Mouse (Mus musculus) layer of hippocampus, adult 6 months (tissue): ENCODE data around the gene Txndc11. TPM values are rescaled to one million over a fixed set of nuclear protein-coding genes. Genes with fewer than 3 reads are reported as not detected.

Source experiments
- long read RNA-seq, 2 experiments: library from polyadenylated mRNA; unstranded; transcript quantifications; one replicate each; pipeline ENCODE4 v2.0.0; 2019 to 2020
- microRNA-seq: library from miRNA; unstranded; fragments of <30 nt; microRNA quantifications from one replicate; pipeline ENCODE4 v1.2.0, GENCODE M21; 2020
- polyA plus RNA-seq: library from polyadenylated mRNA; unstranded; fragments of <200 nt; fragmentation: Nextera tagmentation; gene quantifications from 2 replicates; pipeline ENCODE4 v1.2.3, GENCODE M21; 2021

Txndc11 gene
- polyA plus RNA-seq = 12.3 and 13.4 TPM in 2 replicates
- long read RNA-seq, experiment 1, full-length matches to known transcripts = 20 of 39 reads
- long read RNA-seq, experiment 1, partial matches to known transcripts = 4 of 39 reads
- long read RNA-seq, experiment 1, other reads (novel, unspliced or antisense) = 15 of 39 reads
- long read RNA-seq, experiment 2, full-length matches to known transcripts = 105 of 170 reads
- long read RNA-seq, experiment 2, partial matches to known transcripts = 7 of 170 reads
- long read RNA-seq, experiment 2, other reads (novel, unspliced or antisense) = 58 of 170 reads

GRCm38 (mm10) chr16:11134348-11135344 lies at the start of gene Txndc11:
TSS of gene Txndc11 (minus strand) at chr16:11134650.

GRCm38 (mm10) chr16:11176208-11176883 lies 41.9 kb upstream of the Txndc11 start, which contains the start of gene Zc3h7a:
TSS of gene Zc3h7a (minus strand) at chr16:11176393.

DNA sequence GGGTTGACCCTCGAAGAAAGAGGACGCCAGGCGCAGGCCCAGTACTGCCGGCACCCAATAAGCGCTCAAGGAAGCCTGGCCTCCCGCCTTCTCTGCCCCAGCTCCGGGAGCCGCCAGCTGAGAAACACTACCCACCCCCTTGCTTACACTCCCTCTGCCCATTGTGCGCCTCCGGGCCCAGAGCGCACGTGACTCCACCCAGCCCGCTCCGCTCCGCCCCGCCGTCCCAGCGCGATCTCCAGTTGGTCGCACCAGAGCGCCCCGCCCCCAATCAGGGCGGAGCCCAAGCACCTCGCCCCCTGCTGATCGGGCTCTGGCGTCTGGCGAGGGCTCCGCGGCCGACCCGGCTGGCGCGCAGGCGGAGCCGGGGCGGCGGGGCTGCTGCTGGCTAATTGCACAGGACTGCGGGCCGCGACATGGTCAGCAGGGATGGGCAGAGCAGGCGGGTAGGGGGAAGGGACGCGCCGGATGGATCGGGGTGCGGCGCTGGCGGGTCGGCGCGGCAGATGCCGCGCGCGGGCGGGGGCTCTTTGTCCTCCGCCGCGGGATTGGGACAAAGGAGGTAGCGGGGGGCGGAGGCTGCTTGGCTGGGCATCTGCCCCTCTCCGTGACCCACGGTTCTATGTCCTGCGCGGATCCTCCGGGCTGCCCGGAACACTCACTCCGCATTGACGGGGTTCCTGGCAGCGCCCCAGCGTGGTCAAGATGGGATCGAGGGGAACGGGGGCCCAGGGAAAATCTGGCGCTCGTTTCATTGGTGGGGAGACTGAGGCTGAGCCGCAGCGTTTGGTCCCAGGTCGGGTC lies 68.2 kb downstream of the Txndc11 start, which contains the start of gene Litaf:
Gene Litaf, minus strand, starts transcription at position 129 of the 804 bp plus-strand sequence.

DNA sequence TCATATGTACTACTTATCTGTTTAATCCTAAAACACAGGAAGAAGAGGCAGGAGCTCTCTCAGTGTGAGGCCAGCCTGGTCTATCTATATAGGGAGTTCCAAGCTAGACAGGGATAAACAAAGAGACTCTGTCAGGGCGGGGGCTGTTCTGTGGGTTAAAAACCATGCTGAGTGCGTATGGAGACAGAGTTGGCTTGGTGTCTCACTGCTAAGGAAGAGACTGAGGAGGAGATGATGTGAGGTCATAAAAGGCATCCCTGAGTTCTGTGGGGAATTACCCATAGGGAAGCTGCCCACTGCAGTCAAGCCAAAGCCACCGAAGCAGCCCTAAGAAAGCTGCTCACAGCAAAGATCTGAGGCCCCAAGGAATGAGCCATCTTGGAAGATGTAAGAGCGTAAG lies 73.8 kb downstream of the Txndc11 start, which contains the start of gene Snn:
Gene Snn, plus strand, starts transcription at position 301 of the 400 bp plus-strand sequence.

Small RNAs within 50 kb of the gene (microRNA-seq; reads per million reads assigned to microRNA genes)
- gene Gm23935 = 3.9 reads per million, percentile 13 among the genes with 10 or more reads in this experiment

Other genes with a start within 250 kb of the Txndc11 start
- 30.0 and 39.6 TPM in 2 replicates for gene Snn, start 73.7 kb downstream of the Txndc11 start, polyA plus RNA-seq
- 19.2 and 24.8 TPM in 2 replicates for gene Litaf, start 68.5 kb downstream of the Txndc11 start, polyA plus RNA-seq
- gene Zc3h7a, start 41.7 kb upstream of the Txndc11 start, polyA plus RNA-seq = 9.9 and 12.9 TPM in 2 replicates
- gene Rsl1d1, start 68.7 kb upstream of the Txndc11 start, polyA plus RNA-seq = 43.2 and 44.0 TPM in 2 replicates
- gene Gspt1, start 119.7 kb upstream of the Txndc11 start, polyA plus RNA-seq = 14.6 and 16.5 TPM in 2 replicates
- 1.5 and 2.2 TPM in 2 replicates for gene Tnfrsf17, start 179.2 kb upstream of the Txndc11 start, polyA plus RNA-seq
- gene Snx29, start 188.3 kb upstream of the Txndc11 start, polyA plus RNA-seq = 3.3 and 3.5 TPM in 2 replicates